Mouse (Mus musculus): ENCODE measurements around the gene Brinp1. TPM values are rescaled to one million over a fixed set of nuclear protein-coding genes. Genes with fewer than 3 reads are reported as not detected.

The Brinp1 gene
- total RNA-seq, 1 experiment, result 0.80 TPM

GRCm38 (mm10) chr4:68953131-68953551 lies 1.1 kb downstream of the Brinp1 start:
- in situ Hi-C loops (cut with MboI; ENCODE audit: low sequenced_read_pairs in 2 of 2, unreplicated experiment in 2 of 2), result no loop called here
- no peak overlapping the region for H3K9ac ChIP-seq (ENCODE audit: insufficient read depth, low read depth, low read length, poor library complexity, severe bottlenecking)
- TF ChIP-seq HCFC1 (IDR thresholded peaks at IDR 0.05; ENCODE audit: borderline replicate concordance, insufficient read depth, low read length) (no peak), CHD2 (IDR thresholded peaks at IDR 0.05; ENCODE audit: low read depth, low read length) (no peak), ZNF384 (IDR thresholded peaks at IDR 0.05; ENCODE audit: low read depth, low read length) (no peak), ZC3H11A (IDR thresholded peaks at IDR 0.05; ENCODE audit: borderline replicate concordance, low read depth, low read length) (no peak), MAFK (IDR thresholded peaks at IDR 0.05; ENCODE audit: insufficient read depth, low read depth, low read length) (no peak)
- H3K9me3 ChIP-seq (ENCODE audit: control insufficient read depth, insufficient read depth, low read depth, low read length), result no peaks in the 10 kb centered on the region
- H3K4me3 ChIP-seq (ENCODE audit: insufficient read depth in 1 of 2, low read depth in 1 of 2, low read length in 2 of 2, poor library complexity in 1 of 2, severe bottlenecking in 1 of 2), result peak overlapping the region in 1 of 2 experiments; percentile 77; a peak in 3 of 4 replicates
- no peak for DNase-seq (ENCODE audit: low read depth, low spot score)
- no peak overlapping the region for H3K27ac ChIP-seq (ENCODE audit: insufficient read depth, low read depth, low read length, poor library complexity, severe bottlenecking)
- H3K4me1 ChIP-seq (ENCODE audit: control insufficient read depth in 2 of 2, insufficient read depth in 2 of 2, low read length in 2 of 2, poor library complexity in 1 of 2), result no peaks in the 10 kb centered on the region
- no peaks in the 10 kb centered on the region for H3K36me3 ChIP-seq (ENCODE audit: control insufficient read depth, insufficient read depth, low read length, poor library complexity, severe bottlenecking)

- Histone ChIP-seq H3K27ac (ENCODE audit: insufficient read depth, low read depth, low read length, poor library complexity, severe bottlenecking) (no peak overlapping the region), H3K4me3 (ENCODE audit: insufficient read depth in 1 of 2, low read depth in 1 of 2, low read length in 2 of 2, poor library complexity in 1 of 2, severe bottlenecking in 1 of 2) (no peak overlapping the region), H3K36me3 (ENCODE audit: control insufficient read depth, insufficient read depth, low read length, poor library complexity, severe bottlenecking) (no peaks in the 10 kb centered on the region), H3K9ac (ENCODE audit: insufficient read depth, low read depth, low read length, poor library complexity, severe bottlenecking) (no peak overlapping the region), H3K4me1 (ENCODE audit: control insufficient read depth in 2 of 2, insufficient read depth in 2 of 2, low read length in 2 of 2, poor library complexity in 1 of 2) (no peaks in the 10 kb centered on the region), H3K9me3 (ENCODE audit: control insufficient read depth, insufficient read depth, low read depth, low read length) (no peaks in the 10 kb centered on the region)
- in situ Hi-C loops (cut with MboI; ENCODE audit: low sequenced_read_pairs in 2 of 2, unreplicated experiment in 2 of 2), result no loop called here
- TF ChIP-seq CHD2 (IDR thresholded peaks at IDR 0.05; ENCODE audit: low read depth, low read length) (no peak), ZC3H11A (IDR thresholded peaks at IDR 0.05; ENCODE audit: borderline replicate concordance, low read depth, low read length) (peak; percentile 48; the same call in 1 of the 2 replicates), MAFK (IDR thresholded peaks at IDR 0.05; ENCODE audit: insufficient read depth, low read depth, low read length) (no peak), ZNF384 (IDR thresholded peaks at IDR 0.05; ENCODE audit: low read depth, low read length) (no peak), HCFC1 (IDR thresholded peaks at IDR 0.05; ENCODE audit: borderline replicate concordance, insufficient read depth, low read length) (no peak)
- DNase-seq (ENCODE audit: low read depth, low spot score), result peak; percentile 66
Measured at GRCm38 (mm10) chr4:68950556-68950955, 3.6 kb downstream of the Brinp1 start.

- in situ Hi-C loops (cut with MboI; ENCODE audit: low sequenced_read_pairs in 2 of 2, unreplicated experiment in 2 of 2), result no loop called here
- Histone ChIP-seq H3K4me3 (ENCODE audit: insufficient read depth in 1 of 2, low read depth in 1 of 2, low read length in 2 of 2, poor library complexity in 1 of 2, severe bottlenecking in 1 of 2) (no peak overlapping the region), H3K27ac (ENCODE audit: insufficient read depth, low read depth, low read length, poor library complexity, severe bottlenecking) (no peak overlapping the region), H3K9ac (ENCODE audit: insufficient read depth, low read depth, low read length, poor library complexity, severe bottlenecking) (no peak overlapping the region), H3K9me3 (ENCODE audit: control insufficient read depth, insufficient read depth, low read depth, low read length) (no peaks in the 10 kb centered on the region), H3K4me1 (ENCODE audit: control insufficient read depth in 2 of 2, insufficient read depth in 2 of 2, low read length in 2 of 2, poor library complexity in 1 of 2) (no peaks in the 10 kb centered on the region), H3K36me3 (ENCODE audit: control insufficient read depth, insufficient read depth, low read length, poor library complexity, severe bottlenecking) (no peaks in the 10 kb centered on the region)
- TF ChIP-seq MAFK (IDR thresholded peaks at IDR 0.05; ENCODE audit: insufficient read depth, low read depth, low read length) (no peak), ZC3H11A (IDR thresholded peaks at IDR 0.05; ENCODE audit: borderline replicate concordance, low read depth, low read length) (no peak), HCFC1 (IDR thresholded peaks at IDR 0.05; ENCODE audit: borderline replicate concordance, insufficient read depth, low read length) (no peak), ZNF384 (IDR thresholded peaks at IDR 0.05; ENCODE audit: low read depth, low read length) (no peak), CHD2 (IDR thresholded peaks at IDR 0.05; ENCODE audit: low read depth, low read length) (no peak)
- DNase-seq (ENCODE audit: low read depth, low spot score), result no peak
Measured at GRCm38 (mm10) chr4:68942938-68943337, 11.3 kb downstream of the Brinp1 start.

DNA sequence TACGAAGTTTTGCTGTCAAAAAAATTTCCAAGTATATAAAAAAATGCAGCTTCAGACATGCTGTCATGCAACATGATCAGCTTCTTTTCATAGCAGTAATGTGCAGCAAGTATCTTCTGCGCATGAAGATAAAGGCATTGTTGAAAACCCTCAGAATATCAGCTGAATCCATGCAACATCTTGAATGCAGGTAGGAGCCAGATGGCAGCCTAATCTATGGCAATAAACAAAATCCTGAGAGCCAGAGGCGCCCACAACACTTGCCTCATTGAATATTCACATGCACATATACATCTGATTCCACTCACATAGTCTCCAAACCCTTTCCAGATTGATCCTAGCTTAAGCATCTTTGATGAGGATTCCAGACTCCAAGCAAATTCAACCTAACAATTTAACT lies 24.2 kb downstream of the Brinp1 start:
- Histone ChIP-seq H3K9me3 (ENCODE audit: control insufficient read depth, insufficient read depth, low read depth, low read length) (no peaks in the 10 kb centered on the region), H3K36me3 (ENCODE audit: control insufficient read depth, insufficient read depth, low read length, poor library complexity, severe bottlenecking) (no peaks in the 10 kb centered on the region), H3K4me1 (ENCODE audit: control insufficient read depth in 2 of 2, insufficient read depth in 2 of 2, low read length in 2 of 2, poor library complexity in 1 of 2) (no peaks in the 10 kb centered on the region), H3K9ac (ENCODE audit: insufficient read depth, low read depth, low read length, poor library complexity, severe bottlenecking) (no peak overlapping the region), H3K27ac (ENCODE audit: insufficient read depth, low read depth, low read length, poor library complexity, severe bottlenecking) (no peak overlapping the region), H3K4me3 (ENCODE audit: insufficient read depth in 1 of 2, low read depth in 1 of 2, low read length in 2 of 2, poor library complexity in 1 of 2, severe bottlenecking in 1 of 2) (no peak overlapping the region)
- in situ Hi-C loops (cut with MboI; ENCODE audit: low sequenced_read_pairs in 2 of 2, unreplicated experiment in 2 of 2), result no loop called here
- no peak for DNase-seq (ENCODE audit: low read depth, low spot score)
- TF ChIP-seq ZNF384 (IDR thresholded peaks at IDR 0.05; ENCODE audit: low read depth, low read length), result no peak
- no peak for TF ChIP-seq MAFK (IDR thresholded peaks at IDR 0.05; ENCODE audit: insufficient read depth, low read depth, low read length)
- no peak for TF ChIP-seq CHD2 (IDR thresholded peaks at IDR 0.05; ENCODE audit: low read depth, low read length)
- no peak for TF ChIP-seq HCFC1 (IDR thresholded peaks at IDR 0.05; ENCODE audit: borderline replicate concordance, insufficient read depth, low read length)
- TF ChIP-seq ZC3H11A (IDR thresholded peaks at IDR 0.05; ENCODE audit: borderline replicate concordance, low read depth, low read length), result no peak

GRCm38 (mm10) chr4:68926091-68926490 lies 28.1 kb downstream of the Brinp1 start:
- Histone ChIP-seq H3K36me3 (ENCODE audit: control insufficient read depth, insufficient read depth, low read length, poor library complexity, severe bottlenecking) (no peaks in the 10 kb centered on the region), H3K9ac (ENCODE audit: insufficient read depth, low read depth, low read length, poor library complexity, severe bottlenecking) (no peak overlapping the region), H3K4me1 (ENCODE audit: control insufficient read depth in 2 of 2, insufficient read depth in 2 of 2, low read length in 2 of 2, poor library complexity in 1 of 2) (no peaks in the 10 kb centered on the region), H3K9me3 (ENCODE audit: control insufficient read depth, insufficient read depth, low read depth, low read length) (no peaks in the 10 kb centered on the region), H3K4me3 (ENCODE audit: insufficient read depth in 1 of 2, low read depth in 1 of 2, low read length in 2 of 2, poor library complexity in 1 of 2, severe bottlenecking in 1 of 2) (no peak overlapping the region), H3K27ac (ENCODE audit: insufficient read depth, low read depth, low read length, poor library complexity, severe bottlenecking) (no peak overlapping the region)
- TF ChIP-seq ZC3H11A (IDR thresholded peaks at IDR 0.05; ENCODE audit: borderline replicate concordance, low read depth, low read length), result no peak
- TF ChIP-seq ZNF384 (IDR thresholded peaks at IDR 0.05; ENCODE audit: low read depth, low read length), result no peak
- no peak for TF ChIP-seq CHD2 (IDR thresholded peaks at IDR 0.05; ENCODE audit: low read depth, low read length)
- no peak for TF ChIP-seq MAFK (IDR thresholded peaks at IDR 0.05; ENCODE audit: insufficient read depth, low read depth, low read length)
- no peak for TF ChIP-seq HCFC1 (IDR thresholded peaks at IDR 0.05; ENCODE audit: borderline replicate concordance, insufficient read depth, low read length)
- DNase-seq (ENCODE audit: low read depth, low spot score), result no peak
- in situ Hi-C loops (cut with MboI; ENCODE audit: low sequenced_read_pairs in 2 of 2, unreplicated experiment in 2 of 2), result no loop called here
